9 mouse cellular contexts compared by ENCODE assay signal in genomic region chr8:48704485-48704884, GRCm38 (mm10).
A peak's percentile ranks its signal among the peaks of the same experiment; 100 is the strongest.
DNase-seq lines count a peak whose midpoint lies in the region; ATAC-seq and TF ChIP-seq lines count a peak whose summit lies in the region.
"Had no signal": no experiment of that assay in that cellular context is flagged by ENCODE, and none has a peak within 500 bp of the region (broad histone marks: within the 10 kb centered on the region; RNA-seq: fewer than 3 reads in every experiment).

No protein-coding gene starts in this region.

- H3K4me3 ChIP-seq in heart, embryonic 11.5 days (ENCODE audit: low read depth, low read length): no peak overlapping the region
- H3K4me3 ChIP-seq in kidney, embryonic 14.5 days (ENCODE audit: low read length): no peak overlapping the region
- H3K4me3 ChIP-seq in left cerebral cortex, adult 2 months: no peak overlapping the region

- DNase-seq in heart, adult 11 months: peak; percentile 97
- DNase-seq in heart, adult 8-10 months (ENCODE audit: low spot score): peak; percentile 45
- DNase-seq in lung, postnatal 25 days (ENCODE audit: low spot score): peak; percentile 0
- no peak for DNase-seq in adrenal gland, adult 8-10 months
- DNase-seq in right cerebral cortex, postnatal 14 days: no peak
- no peak for DNase-seq in left cerebral cortex, adult 2 months (ENCODE audit: extremely low spot score in 1 of 2, low spot score in 2 of 2)
- DNase-seq: cerebellum, adult 9-11 months had no signal

- WGBS in heart, embryonic 11.5 days (ENCODE audit: insufficient replicate concordance): 69% methylated on average over 6 of the region's 6 CpGs
- WGBS in kidney, embryonic 14.5 days: 46% methylated on average over 6 of the region's 6 CpGs

- H3K27ac ChIP-seq in heart, embryonic 11.5 days (ENCODE audit: low read depth, low read length): no peak overlapping the region
- peak overlapping the region; percentile 43; the same call in 1 of the 2 replicates for H3K27ac ChIP-seq in kidney, embryonic 14.5 days (ENCODE audit: low read depth, low read length)
- no peak overlapping the region for H3K27ac ChIP-seq in left cerebral cortex, adult 2 months

- H3K4me1 ChIP-seq in heart, embryonic 11.5 days (ENCODE audit: control insufficient read depth, insufficient read depth, low read length): no peaks in the 10 kb centered on the region
- H3K4me1 ChIP-seq in kidney, embryonic 14.5 days (ENCODE audit: control insufficient read depth, insufficient read depth, low read length): peaks cover 3% of the 10 kb centered on the region; the same call in 1 of the 2 replicates

- H3K4me2 ChIP-seq in heart, embryonic 11.5 days: no peak overlapping the region
- H3K4me2 ChIP-seq in kidney, embryonic 14.5 days (replicated peaks; ENCODE audit: low read depth, low read length): no peak overlapping the region

- ATAC-seq in heart, embryonic 11.5 days (replicated peaks; ENCODE audit: insufficient number of reproducible peaks, low FRiP score, low TSS enrichment): no peak
- peak; percentile 82 for ATAC-seq in kidney, embryonic 14.5 days (ENCODE audit: low FRiP score, low TSS enrichment)

- TF ChIP-seq CTCF in left cerebral cortex, adult 2 months (IDR thresholded peaks at IDR 0.05): no peak

- intact Hi-C loops in left cerebral cortex, adult 2 months (cut with DNase I): no loop called here

- no peaks in the 10 kb centered on the region for H3K36me3 ChIP-seq in heart, embryonic 11.5 days (ENCODE audit: control insufficient read depth, insufficient read depth, low read length)
- H3K36me3 ChIP-seq in kidney, embryonic 14.5 days (ENCODE audit: control insufficient read depth, insufficient read depth, low read length): no peaks in the 10 kb centered on the region

- 0 out of 2 replicates have a peak, but pooled peaks cover 3% of the 10 kb centered on the region for H3K9me3 ChIP-seq in heart, embryonic 11.5 days (replicated peaks; ENCODE audit: control insufficient read depth, low read length)
- peaks cover 5% of the 10 kb centered on the region; the same call in 1 of the 2 replicates for H3K9me3 ChIP-seq in kidney, embryonic 14.5 days (ENCODE audit: control insufficient read depth, low read length)

- H3K27me3 ChIP-seq in heart, embryonic 11.5 days (ENCODE audit: control insufficient read depth, insufficient read depth, low read length): no peaks in the 10 kb centered on the region
- H3K27me3 ChIP-seq in kidney, embryonic 14.5 days (ENCODE audit: control insufficient read depth, insufficient read depth, low read length): no peaks in the 10 kb centered on the region

- H3K9ac ChIP-seq in heart, embryonic 11.5 days (ENCODE audit: low read depth, low read length): no peak overlapping the region
- no peak overlapping the region for H3K9ac ChIP-seq in kidney, embryonic 14.5 days (ENCODE audit: low read depth, low read length)

Comparison
In these comparisons a context has a peak if more than half of its experiments do, and no peak if none do; other contexts are left out.
1. DNase-seq: peak in heart, adult 11 months (single experiment), heart, adult 8-10 months (single experiment) and lung, postnatal 25 days (single experiment); none in adrenal gland, adult 8-10 months (single experiment), right cerebral cortex, postnatal 14 days (single experiment) and left cerebral cortex, adult 2 months (0 of 2).